Mouse (Mus musculus) liver, postnatal 0 days (tissue): Measurements from ENCODE around the gene Psmb9.

Source experiments
- CTCF ChIP-seq: sonication (generic); IDR thresholded peaks from 2 replicates; pipeline ENCODE4 v1.5.1; 2016; ENCODE audit warnings: antibody characterized with exemption, low read depth
- EP300 ChIP-seq: IDR thresholded peaks from 2 replicates; pipeline ENCODE4 v1.6.1; 2016; ENCODE audit warnings: antibody characterized with exemption, low read depth, mild to moderate bottlenecking

DNA sequence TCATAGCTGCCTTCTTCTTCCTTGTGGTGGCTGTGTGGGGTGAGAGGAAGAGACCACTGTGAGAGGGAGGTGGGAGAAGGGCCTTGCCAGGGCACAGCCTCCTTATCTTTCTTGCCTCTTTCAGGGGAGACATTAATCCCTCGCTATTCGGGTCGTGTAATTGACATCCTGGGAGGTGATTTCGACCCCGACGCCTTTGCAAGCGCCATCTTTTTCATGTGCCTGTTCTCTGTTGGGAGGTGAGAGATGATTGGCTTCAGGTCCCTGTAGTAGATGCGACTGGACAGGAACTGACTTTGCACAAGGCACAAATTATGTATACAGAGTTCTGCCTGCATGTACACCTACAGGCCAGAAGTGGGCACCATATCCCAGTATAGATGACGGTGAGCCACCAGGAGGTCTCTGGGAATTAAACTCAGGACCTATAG, 18.2 kb upstream of the Psmb9 start:
- TF ChIP-seq CTCF (peak; percentile 83), EP300 (no peak)
